ENCODE assay signal across 8 mouse cellular contexts in genomic region chr1:170997756-170998655, GRCm38 (mm10). TPM values are rescaled to one million over a fixed set of nuclear protein-coding genes. Genes with fewer than 3 reads are reported as not detected.
A peak's percentile ranks its signal among the peaks of the same experiment; 100 is the strongest.
DNase-seq lines count a peak whose midpoint lies in the region; ATAC-seq and TF ChIP-seq lines count a peak whose summit lies in the region.

No protein-coding gene starts in this region.

- H3K36me3 ChIP-seq in kidney, embryonic 14.5 days (ENCODE audit: control insufficient read depth, insufficient read depth, low read length) = no peaks in the 10 kb centered on the region
- no peaks in the 10 kb centered on the region for H3K36me3 ChIP-seq in intestine, postnatal 0 days (ENCODE audit: control insufficient read depth, insufficient read depth)
- H3K36me3 ChIP-seq in midbrain, postnatal 0 days (ENCODE audit: insufficient read depth, low read length) = no peaks in the 10 kb centered on the region

- 63% methylated on average over 21 of the region's 21 CpGs for WGBS in kidney, embryonic 14.5 days
- 56% methylated on average over 21 of the region's 21 CpGs for WGBS in intestine, postnatal 0 days
- 57% methylated on average over 21 of the region's 21 CpGs for WGBS in midbrain, postnatal 0 days

- H3K9me3 ChIP-seq in kidney, embryonic 14.5 days (ENCODE audit: control insufficient read depth, low read length) = no peaks in the 10 kb centered on the region
- H3K9me3 ChIP-seq in intestine, postnatal 0 days (ENCODE audit: control insufficient read depth) = no peaks in the 10 kb centered on the region
- no peaks in the 10 kb centered on the region for H3K9me3 ChIP-seq in midbrain, postnatal 0 days (ENCODE audit: low read length)

- H3K9ac ChIP-seq in kidney, embryonic 14.5 days (ENCODE audit: low read depth, low read length) = no peak overlapping the region
- no peak overlapping the region for H3K9ac ChIP-seq in intestine, postnatal 0 days (ENCODE audit: low read depth, low read length)
- no peak overlapping the region for H3K9ac ChIP-seq in midbrain, postnatal 0 days (replicated peaks; ENCODE audit: low read length, poor library complexity, severe bottlenecking)

- no peak for TF ChIP-seq POLR2A in brain, embryonic 14.5 days (IDR thresholded peaks at IDR 0.05; ENCODE audit: borderline replicate concordance, extremely low read depth, insufficient read depth, insufficient read length, poor library complexity, severe bottlenecking)

- H3K27ac ChIP-seq in kidney, embryonic 14.5 days (ENCODE audit: low read depth, low read length) = no peak overlapping the region
- no peak overlapping the region for H3K27ac ChIP-seq in intestine, postnatal 0 days (ENCODE audit: low read depth, low read length)
- no peak overlapping the region for H3K27ac ChIP-seq in midbrain, postnatal 0 days (ENCODE audit: low read depth, low read length)

- no peaks in the 10 kb centered on the region for H3K4me1 ChIP-seq in kidney, embryonic 14.5 days (ENCODE audit: control insufficient read depth, insufficient read depth, low read length)
- H3K4me1 ChIP-seq in intestine, postnatal 0 days (replicated peaks; ENCODE audit: control insufficient read depth, insufficient read depth, low read length) = no peaks in the 10 kb centered on the region
- H3K4me1 ChIP-seq in midbrain, postnatal 0 days (ENCODE audit: insufficient read depth, low read length) = no peaks in the 10 kb centered on the region

- ATAC-seq in kidney, embryonic 14.5 days (ENCODE audit: low FRiP score, low TSS enrichment) = no peak
- peak; percentile 93 for ATAC-seq in granulocyte monocyte progenitor cell, adult 5-6 weeks (replicated peaks; ENCODE audit: poor library complexity, severe bottlenecking)
- ATAC-seq in intestine, postnatal 0 days = no peak
- no peak; the same call in 1 of the 2 replicates for ATAC-seq in midbrain, postnatal 0 days (ENCODE audit: low FRiP score)

- H3K27me3 ChIP-seq in kidney, embryonic 14.5 days (ENCODE audit: control insufficient read depth, insufficient read depth, low read length) = no peaks in the 10 kb centered on the region
- no peaks in the 10 kb centered on the region for H3K27me3 ChIP-seq in intestine, postnatal 0 days (replicated peaks; ENCODE audit: control insufficient read depth, insufficient read depth, low read length)
- no peaks in the 10 kb centered on the region for H3K27me3 ChIP-seq in midbrain, postnatal 0 days (ENCODE audit: insufficient read depth, low read length)

- no peak for TF ChIP-seq CTCF in brain, embryonic 14.5 days (IDR thresholded peaks at IDR 0.05; ENCODE audit: borderline replicate concordance, extremely low read depth, insufficient read depth, insufficient read length)
- TF ChIP-seq CTCF in intestine, postnatal 0 days (IDR thresholded peaks at IDR 0.05; ENCODE audit: low read depth) = no peak
- TF ChIP-seq CTCF in midbrain, postnatal 0 days (IDR thresholded peaks at IDR 0.05) = no peak

- H3K4me3 ChIP-seq in kidney, embryonic 14.5 days (ENCODE audit: low read length) = peak overlapping the region; percentile 1; the same call in 1 of the 2 replicates
- no peak overlapping the region for H3K4me3 ChIP-seq in intestine, postnatal 0 days (ENCODE audit: low read depth, low read length)
- no peak overlapping the region for H3K4me3 ChIP-seq in midbrain, postnatal 0 days (ENCODE audit: low read depth, low read length)

- H3K4me2 ChIP-seq in kidney, embryonic 14.5 days (replicated peaks; ENCODE audit: low read depth, low read length) = peak overlapping the region; percentile 31
- peak overlapping the region; percentile 6; the same call in 1 of the 2 replicates for H3K4me2 ChIP-seq in intestine, postnatal 0 days (replicated peaks; ENCODE audit: low read depth)
- H3K4me2 ChIP-seq in midbrain, postnatal 0 days (ENCODE audit: low read depth, low read length, poor library complexity, severe bottlenecking) = peak overlapping the region; percentile 8; the same call in 1 of the 2 replicates

- no peak for DNase-seq in kidney, adult 9 months
- peak; percentile 47 for DNase-seq in brain, embryonic 14.5 days (ENCODE audit: low read depth)
- DNase-seq in liver = peak; percentile 31
- DNase-seq in midbrain, postnatal 0 days (ENCODE audit: low spot score) = peak; percentile 34
- DNase-seq in thymus, postnatal 0 days (ENCODE audit: low spot score) = peak; percentile 42

RNA-seq across cellular contexts. Expression of gene Fcgr4, which starts 20.7 kb away (rescaled TPM):
- 0.97 and 1.0 TPM in 2 replicates for polyA plus RNA-seq in kidney, embryonic 14.5 days (2014; fragmentation: Nextera tagmentation; extraction: Ambion mirVana)
- 0.34 and 0.38 TPM in 2 replicates for polyA plus RNA-seq in brain, embryonic 14.5 days (2012; rRNA removed)
- 0.58 and 2.9 TPM in 2 replicates for total RNA-seq in granulocyte monocyte progenitor cell, adult 5-6 weeks (2014; fragmentation: Nextera tagmentation)
- 3.1 and 3.5 TPM in 2 replicates for total RNA-seq in granulocyte monocyte progenitor cell, adult 5-6 weeks (2017)
- 2.7 and 3.7 TPM in 2 replicates for polyA plus RNA-seq in intestine, postnatal 0 days (2015; fragmentation: Nextera tagmentation; extraction: Ambion mirVana)
- total RNA-seq in midbrain, postnatal 0 days (2014; rRNA removed) = 0.57 TPM in 1 of 2 replicates, not detected in the other
- 0.25 and 0.48 TPM in 2 replicates for polyA plus RNA-seq in midbrain, postnatal 0 days (2015; fragmentation: Nextera tagmentation; extraction: Ambion mirVana)
- 1.4 and 1.6 TPM in 2 replicates for polyA plus RNA-seq in thymus, postnatal 0 days (2015; fragmentation: Nextera tagmentation; extraction: Ambion mirVana)

RNA-seq across cellular contexts. Expression of gene Fcgr2b, which starts 21.7 kb away (rescaled TPM):
- 1.3 and 1.4 TPM in 2 replicates for polyA plus RNA-seq in kidney, embryonic 14.5 days (2014; fragmentation: Nextera tagmentation; extraction: Ambion mirVana)
- 0.86 and 1.4 TPM in 2 replicates for polyA plus RNA-seq in brain, embryonic 14.5 days (2012; rRNA removed)
- 106 and 115 TPM in 2 replicates for total RNA-seq in granulocyte monocyte progenitor cell, adult 5-6 weeks (2014; fragmentation: Nextera tagmentation)
- total RNA-seq in granulocyte monocyte progenitor cell, adult 5-6 weeks (2017) = 106 and 143 TPM in 2 replicates
- 1.8 and 3.1 TPM in 2 replicates for polyA plus RNA-seq in intestine, postnatal 0 days (2015; fragmentation: Nextera tagmentation; extraction: Ambion mirVana)
- 1.8 and 6.6 TPM in 2 replicates for total RNA-seq in midbrain, postnatal 0 days (2014; rRNA removed)
- 2.1 and 3.6 TPM in 2 replicates for polyA plus RNA-seq in midbrain, postnatal 0 days (2015; fragmentation: Nextera tagmentation; extraction: Ambion mirVana)
- polyA plus RNA-seq in thymus, postnatal 0 days (2015; fragmentation: Nextera tagmentation; extraction: Ambion mirVana) = 14.4 and 15.2 TPM in 2 replicates
